ENCODE assay signal across 10 mouse cellular contexts in the genomic region with DNA sequence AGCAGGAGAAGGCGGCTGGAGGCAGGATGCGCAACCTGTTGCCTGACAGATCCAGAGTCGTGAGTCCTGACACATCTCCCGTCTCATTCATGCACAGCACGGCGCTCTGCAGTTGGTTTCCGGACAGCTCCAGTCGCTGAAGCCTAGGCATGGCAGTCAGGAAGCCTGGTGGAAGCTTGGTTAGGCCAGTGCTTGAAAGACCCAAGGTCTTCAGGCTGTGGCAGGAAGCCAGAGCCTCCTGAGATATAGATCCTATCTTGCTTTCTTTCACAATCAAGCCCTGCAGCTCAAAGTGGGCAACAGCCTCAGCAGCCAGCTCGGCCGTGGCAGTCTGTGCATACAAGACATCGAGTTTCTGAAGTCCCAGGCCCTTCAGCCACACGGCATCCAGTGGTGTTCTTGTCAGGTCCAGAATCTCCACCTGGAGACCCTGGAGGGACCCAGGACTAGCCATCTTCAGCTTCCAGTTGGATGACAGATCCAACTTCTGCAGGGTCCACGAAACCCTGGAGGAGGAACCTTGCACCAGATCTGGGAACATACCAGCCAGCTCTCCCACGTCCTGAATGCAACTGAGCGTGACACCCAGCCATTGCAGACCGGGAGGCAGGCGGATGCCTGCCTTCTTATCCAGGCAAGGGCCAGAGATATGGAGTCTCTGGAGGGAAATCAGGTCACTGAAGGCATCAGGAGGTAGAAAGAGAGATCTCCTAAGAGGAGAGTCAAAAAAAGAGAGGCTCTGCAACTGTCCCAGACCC. TPM values are rescaled to one million over a fixed set of nuclear protein-coding genes. Genes with fewer than 3 reads are reported as not detected.
DNase-seq lines count a peak whose midpoint lies in the region; ATAC-seq and TF ChIP-seq lines count a peak whose summit lies in the region.
"Had no signal": no experiment of that assay in that cellular context is flagged by ENCODE, and none has a peak within 500 bp of the region (broad histone marks: within the 10 kb centered on the region; RNA-seq: fewer than 3 reads in every experiment).

No protein-coding gene starts in this region.

- no peak for TF ChIP-seq POLR2A in liver, adult 2 months (IDR thresholded peaks at IDR 0.05; ENCODE audit: extremely low read depth, insufficient read depth, low read length)

- peak; percentile 38; the same call in 1 of the 2 replicates for ATAC-seq in heart, embryonic 12.5 days (ENCODE audit: insufficient number of reproducible peaks, low FRiP score)
- no peak for ATAC-seq in embryonic facial prominence, embryonic 12.5 days (ENCODE audit: insufficient number of reproducible peaks, insufficient read depth, low FRiP score, low TSS enrichment)
- ATAC-seq: midbrain, embryonic 15.5 days had no signal

- intact Hi-C loops in heart, postnatal 25 days (cut with DNase I): loop anchor here (5.0 kb wide), 1 partner anchor 160 kb away; no protein-coding TSS in a partner anchor

- no peaks in the 10 kb centered on the region for H3K36me3 ChIP-seq in heart, embryonic 12.5 days
- no peaks in the 10 kb centered on the region for H3K36me3 ChIP-seq in embryonic facial prominence, embryonic 12.5 days
- H3K36me3 ChIP-seq in liver, adult 2 months (ENCODE audit: control insufficient read depth, insufficient read depth, low read length): no peaks in the 10 kb centered on the region
- H3K36me3 ChIP-seq: midbrain, embryonic 15.5 days had no signal

- 0 out of 2 replicates have a peak overlapping the region, but pooled peaks have one; percentile 8 for H3K4me2 ChIP-seq in heart, embryonic 12.5 days
- H3K4me2 ChIP-seq in embryonic facial prominence, embryonic 12.5 days (replicated peaks): no peak overlapping the region
- H3K4me2 ChIP-seq: midbrain, embryonic 15.5 days had no signal

- no peak for TF ChIP-seq CTCF in liver, adult 2 months (IDR thresholded peaks at IDR 0.05; ENCODE audit: low read depth, low read length)

- H3K9ac ChIP-seq in heart, embryonic 12.5 days: no peak overlapping the region
- H3K9ac ChIP-seq in embryonic facial prominence, embryonic 12.5 days: no peak overlapping the region
- H3K9ac ChIP-seq in liver, adult 2 months (ENCODE audit: low read depth, low read length): peak overlapping the region; percentile 19
- H3K9ac ChIP-seq: midbrain, embryonic 15.5 days had no signal

- H3K27ac ChIP-seq in heart, embryonic 12.5 days (ENCODE audit: poor library complexity, severe bottlenecking): no peak overlapping the region
- 0 out of 2 replicates have a peak overlapping the region, but pooled peaks have one; percentile 37 for H3K27ac ChIP-seq in embryonic facial prominence, embryonic 12.5 days
- peak overlapping the region; percentile 40 for H3K27ac ChIP-seq in liver, adult 2 months (replicated peaks; ENCODE audit: insufficient read depth, low read depth, low read length)
- H3K27ac ChIP-seq: midbrain, embryonic 15.5 days had no signal

- H3K79me2 ChIP-seq in liver, adult 2 months (ENCODE audit: control insufficient read depth, insufficient read depth, low read length): no peaks in the 10 kb centered on the region

- H3K27me3 ChIP-seq in heart, embryonic 12.5 days (replicated peaks): peaks cover 31% of the 10 kb centered on the region
- H3K27me3 ChIP-seq in embryonic facial prominence, embryonic 12.5 days: no peaks in the 10 kb centered on the region
- H3K27me3 ChIP-seq in liver, adult 2 months (ENCODE audit: control insufficient read depth, insufficient read depth, low read length): no peaks in the 10 kb centered on the region
- H3K27me3 ChIP-seq: midbrain, embryonic 15.5 days had no signal

- DNase-seq in heart, postnatal 25 days (ENCODE audit: low spot score): no peak
- peak; percentile 98 for DNase-seq in 416B (ENCODE audit: low read depth)
- DNase-seq in liver, adult 2 months (ENCODE audit: extremely low read depth, low read depth, low spot score): peak; percentile 26
- DNase-seq in cerebellum, adult 9-10 months: no peak
- DNase-seq in layer of hippocampus, adult 8-10 months (ENCODE audit: low spot score in 2 of 2): no peak
- DNase-seq in embryo, embryonic 10 days (ENCODE audit: low spot score): no peak
- DNase-seq: layer of hippocampus, postnatal 36 days had no signal

- WGBS in heart, embryonic 12.5 days: 38% methylated on average over 17 of the region's 17 CpGs
- WGBS in embryonic facial prominence, embryonic 12.5 days: 69% methylated on average over 17 of the region's 17 CpGs
- WGBS in liver, adult 2 months: 57% methylated on average over 17 of the region's 17 CpGs

- H3K4me1 ChIP-seq in heart, embryonic 12.5 days (replicated peaks): peaks cover 17% of the 10 kb centered on the region
- H3K4me1 ChIP-seq in embryonic facial prominence, embryonic 12.5 days: peaks cover 34% of the 10 kb centered on the region
- H3K4me1 ChIP-seq in liver, adult 2 months (ENCODE audit: control insufficient read depth, insufficient read depth, low read length): peaks cover 18% of the 10 kb centered on the region
- H3K4me1 ChIP-seq: midbrain, embryonic 15.5 days had no signal

- H3K4me3 ChIP-seq in heart, embryonic 12.5 days: no peak overlapping the region
- H3K4me3 ChIP-seq in embryonic facial prominence, embryonic 12.5 days: no peak overlapping the region
- peak overlapping the region; percentile 13 for H3K4me3 ChIP-seq in liver, adult 2 months (ENCODE audit: insufficient read depth, low read depth, low read length)
- H3K4me3 ChIP-seq: midbrain, embryonic 15.5 days had no signal

- no peaks in the 10 kb centered on the region for H3K9me3 ChIP-seq in heart, embryonic 12.5 days (replicated peaks)
- no peaks in the 10 kb centered on the region for H3K9me3 ChIP-seq in embryonic facial prominence, embryonic 12.5 days
- H3K9me3 ChIP-seq: midbrain, embryonic 15.5 days had no signal

RNA-seq across cellular contexts. Expression of gene Tlr12, which starts 0.9 kb away (rescaled TPM):
- polyA plus RNA-seq in heart, embryonic 12.5 days (2016; fragmentation: Nextera tagmentation; extraction: Ambion mirVana): 0.22 and 0.46 TPM in 2 replicates
- under 1 TPM in 1 of 2 experiments, not detected in 1; 0.10 TPM for total RNA-seq in heart, postnatal 25 days (2021)
- polyA plus RNA-seq in embryonic facial prominence, embryonic 12.5 days (2016; fragmentation: Nextera tagmentation; extraction: Ambion mirVana): 0.45 and 1.1 TPM in 2 replicates
- 4.2 and 4.9 TPM in 2 replicates for total RNA-seq in liver, adult 2 months (2014; rRNA removed)
- 3.1 and 5.5 TPM in 2 replicates for polyA plus RNA-seq in liver, adult 2 months (2012; rRNA removed)
- total RNA-seq in layer of hippocampus, adult 8-10 months (2022): 1 to 10 TPM in 3 of 4 experiments, under 1 TPM in 1; 0.80 to 4.9 (median 2.7) TPM

RNA-seq across cellular contexts. Expression of gene Zscan20, which starts 7.6 kb away (rescaled TPM):
- polyA plus RNA-seq in heart, embryonic 12.5 days (2016; fragmentation: Nextera tagmentation; extraction: Ambion mirVana): 4.7 TPM in 2 replicates
- total RNA-seq in heart, postnatal 25 days (2021): 1 to 10 TPM; 4.7 to 4.8 TPM
- 6.6 and 7.1 TPM in 2 replicates for polyA plus RNA-seq in embryonic facial prominence, embryonic 12.5 days (2016; fragmentation: Nextera tagmentation; extraction: Ambion mirVana)
- total RNA-seq in liver, adult 2 months (2014; rRNA removed): 1.4 and 1.7 TPM in 2 replicates
- 1.0 and 1.2 TPM in 2 replicates for polyA plus RNA-seq in liver, adult 2 months (2012; rRNA removed)
- total RNA-seq in layer of hippocampus, adult 8-10 months (2022): 10 to 100 TPM in 2 of 4 experiments, 1 to 10 TPM in 2; 8.7 to 11.2 (median 9.8) TPM

RNA-seq across cellular contexts. Expression of gene Phc2, which starts 37.0 kb away (rescaled TPM):
- polyA plus RNA-seq in heart, embryonic 12.5 days (2016; fragmentation: Nextera tagmentation; extraction: Ambion mirVana): 53.3 and 58.5 TPM in 2 replicates
- 10 to 100 TPM; 36.1 to 48.5 TPM for total RNA-seq in heart, postnatal 25 days (2021)
- 82.4 and 106 TPM in 2 replicates for polyA plus RNA-seq in embryonic facial prominence, embryonic 12.5 days (2016; fragmentation: Nextera tagmentation; extraction: Ambion mirVana)
- 7.7 and 12.6 TPM in 2 replicates for total RNA-seq in liver, adult 2 months (2014; rRNA removed)
- 28.7 and 32.3 TPM in 2 replicates for polyA plus RNA-seq in liver, adult 2 months (2012; rRNA removed)
- 10 to 100 TPM; 87.3 to 94.0 (median 91.6) TPM for total RNA-seq in layer of hippocampus, adult 8-10 months (2022)

Comparison
In these comparisons a context has a peak if more than half of its experiments do, and no peak if none do; other contexts are left out.
1. DNase-seq: peak in 416B (single experiment) and liver, adult 2 months (single experiment); none in heart, postnatal 25 days (single experiment), cerebellum, adult 9-10 months (single experiment), layer of hippocampus, adult 8-10 months (0 of 2) and embryo, embryonic 10 days (single experiment).